Mouse (Mus musculus): ENCODE results near the gene Stat3.

Gene Stat3

GRCm38 (mm10) chr11:100897294-100898231 is 41.8 kb downstream of the Stat3 start:
- H3K27me3 ChIP-seq (ENCODE audit: insufficient read depth, low read length): no peaks in the 10 kb centered on the region
- peaks cover 14% of the 10 kb centered on the region for H3K4me1 ChIP-seq (replicated peaks; ENCODE audit: low read depth, low read length)
- H3K4me3 ChIP-seq (replicated peaks; ENCODE audit: low read length): no peak overlapping the region
- peaks cover 96% of the 10 kb centered on the region for H3K36me3 ChIP-seq (ENCODE audit: insufficient read depth, low read length)
- no peaks in the 10 kb centered on the region for H3K9me3 ChIP-seq (ENCODE audit: low read length)
- TF ChIP-seq NANOG (IDR thresholded peaks at IDR 0.05; ENCODE audit: borderline replicate concordance, low read length): no peak
- no peak for TF ChIP-seq POU5F1 (IDR thresholded peaks at IDR 0.05; ENCODE audit: borderline replicate concordance, low read length)
- no peak for TF ChIP-seq CTCF (conservative IDR thresholded peaks at IDR 0.05; ENCODE audit: low read length)

- peaks cover 96% of the 10 kb centered on the region for H3K36me3 ChIP-seq (ENCODE audit: insufficient read depth, low read length)
- H3K4me1 ChIP-seq (replicated peaks; ENCODE audit: low read depth, low read length): peaks cover 14% of the 10 kb centered on the region
- H3K9me3 ChIP-seq (ENCODE audit: low read length): no peaks in the 10 kb centered on the region
- no peaks in the 10 kb centered on the region for H3K27me3 ChIP-seq (ENCODE audit: insufficient read depth, low read length)
- TF ChIP-seq CTCF (conservative IDR thresholded peaks at IDR 0.05; ENCODE audit: low read length) (no peak), POU5F1 (IDR thresholded peaks at IDR 0.05; ENCODE audit: borderline replicate concordance, low read length) (no peak), NANOG (IDR thresholded peaks at IDR 0.05; ENCODE audit: borderline replicate concordance, low read length) (no peak)
- no peak overlapping the region for H3K4me3 ChIP-seq (replicated peaks; ENCODE audit: low read length)
Observed at GRCm38 (mm10) chr11:100896078-100896477, 43.3 kb downstream of the Stat3 start.

GRCm38 (mm10) chr11:100894146-100894918 is 45.0 kb downstream of the Stat3 start:
- Histone ChIP-seq H3K4me3 (replicated peaks; ENCODE audit: low read length) (no peak overlapping the region), H3K9me3 (ENCODE audit: low read length) (peaks cover 9% of the 10 kb centered on the region; the same call in 1 of the 2 replicates), H3K27me3 (ENCODE audit: insufficient read depth, low read length) (no peaks in the 10 kb centered on the region), H3K4me1 (replicated peaks; ENCODE audit: low read depth, low read length) (peaks cover 14% of the 10 kb centered on the region), H3K36me3 (ENCODE audit: insufficient read depth, low read length) (peaks cover 96% of the 10 kb centered on the region)
- no peak for TF ChIP-seq CTCF (conservative IDR thresholded peaks at IDR 0.05; ENCODE audit: low read length)
- no peak for TF ChIP-seq NANOG (IDR thresholded peaks at IDR 0.05; ENCODE audit: borderline replicate concordance, low read length)
- TF ChIP-seq POU5F1 (IDR thresholded peaks at IDR 0.05; ENCODE audit: borderline replicate concordance, low read length): no peak

- peaks cover 22% of the 10 kb centered on the region for H3K4me1 ChIP-seq (replicated peaks; ENCODE audit: low read depth, low read length)
- H3K27me3 ChIP-seq (ENCODE audit: insufficient read depth, low read length): no peaks in the 10 kb centered on the region
- H3K4me3 ChIP-seq (replicated peaks; ENCODE audit: low read length): no peak overlapping the region
- peaks cover 96% of the 10 kb centered on the region for H3K36me3 ChIP-seq (ENCODE audit: insufficient read depth, low read length)
- peaks cover 12% of the 10 kb centered on the region; the same call in 1 of the 2 replicates for H3K9me3 ChIP-seq (ENCODE audit: low read length)
- no peak for TF ChIP-seq NANOG (IDR thresholded peaks at IDR 0.05; ENCODE audit: borderline replicate concordance, low read length)
- peak; percentile 93 for TF ChIP-seq CTCF (conservative IDR thresholded peaks at IDR 0.05; ENCODE audit: low read length)
Observed at GRCm38 (mm10) chr11:100893482-100893881, 45.9 kb downstream of the Stat3 start.

- TF ChIP-seq NANOG (IDR thresholded peaks at IDR 0.05; ENCODE audit: borderline replicate concordance, low read length): no peak
- TF ChIP-seq CTCF (conservative IDR thresholded peaks at IDR 0.05; ENCODE audit: low read length): no peak
- no peak for TF ChIP-seq POU5F1 (IDR thresholded peaks at IDR 0.05; ENCODE audit: borderline replicate concordance, low read length)
- peaks cover 21% of the 10 kb centered on the region for H3K4me1 ChIP-seq (replicated peaks; ENCODE audit: low read depth, low read length)
Observed at GRCm38 (mm10) chr11:100892435-100892834, 46.9 kb downstream of the Stat3 start.

GRCm38 (mm10) chr11:100891256-100892123 is 47.9 kb downstream of the Stat3 start:
- Histone ChIP-seq H3K9me3 (ENCODE audit: low read length) (peaks cover 12% of the 10 kb centered on the region; the same call in 1 of the 2 replicates), H3K4me1 (replicated peaks; ENCODE audit: low read depth, low read length) (peaks cover 17% of the 10 kb centered on the region), H3K4me3 (replicated peaks; ENCODE audit: low read length) (no peak overlapping the region), H3K36me3 (ENCODE audit: insufficient read depth, low read length) (peaks cover 100% of the 10 kb centered on the region), H3K27me3 (ENCODE audit: insufficient read depth, low read length) (no peaks in the 10 kb centered on the region)
- TF ChIP-seq CTCF (conservative IDR thresholded peaks at IDR 0.05; ENCODE audit: low read length) (no peak), POU5F1 (IDR thresholded peaks at IDR 0.05; ENCODE audit: borderline replicate concordance, low read length) (no peak), NANOG (IDR thresholded peaks at IDR 0.05; ENCODE audit: borderline replicate concordance, low read length) (no peak)

More at GRCm38 (mm10) chr11:100892435-100892834, 46.9 kb downstream of the Stat3 start:
- H3K36me3 ChIP-seq (ENCODE audit: insufficient read depth, low read length): peaks cover 96% of the 10 kb centered on the region
- no peak overlapping the region for H3K4me3 ChIP-seq (replicated peaks; ENCODE audit: low read length)
- H3K9me3 ChIP-seq (ENCODE audit: low read length): peaks cover 12% of the 10 kb centered on the region; the same call in 1 of the 2 replicates
- H3K27me3 ChIP-seq (ENCODE audit: insufficient read depth, low read length): no peaks in the 10 kb centered on the region

GRCm38 (mm10) chr11:100890481-100890880 is 48.9 kb downstream of the Stat3 start:
- TF ChIP-seq NANOG (IDR thresholded peaks at IDR 0.05; ENCODE audit: borderline replicate concordance, low read length): no peak
- no peak for TF ChIP-seq CTCF (conservative IDR thresholded peaks at IDR 0.05; ENCODE audit: low read length)
- no peak for TF ChIP-seq POU5F1 (IDR thresholded peaks at IDR 0.05; ENCODE audit: borderline replicate concordance, low read length)
- H3K27me3 ChIP-seq (ENCODE audit: insufficient read depth, low read length): no peaks in the 10 kb centered on the region
- H3K4me3 ChIP-seq (replicated peaks; ENCODE audit: low read length): no peak overlapping the region
- peaks cover 12% of the 10 kb centered on the region; the same call in 1 of the 2 replicates for H3K9me3 ChIP-seq (ENCODE audit: low read length)
- H3K4me1 ChIP-seq (replicated peaks; ENCODE audit: low read depth, low read length): peaks cover 17% of the 10 kb centered on the region
- peaks cover 100% of the 10 kb centered on the region for H3K36me3 ChIP-seq (ENCODE audit: insufficient read depth, low read length)

Measured in E14TG2a.4 (cell line).